Mouse (Mus musculus): Measurements from ENCODE around the gene Nprl3. TPM values are rescaled to one million over a fixed set of nuclear protein-coding genes. Genes with fewer than 3 reads are reported as not detected.

Gene Nprl3
- 71.9 and 95.7 TPM in 2 replicates for polyA plus RNA-seq (2012; rRNA removed)

- Histone ChIP-seq H3K27me3 (replicated peaks; ENCODE audit: control insufficient read depth, insufficient read depth, low read length) (no peaks in the 10 kb centered on the region), H3K36me3 (ENCODE audit: control insufficient read depth, insufficient read depth, low read length) (no peaks in the 10 kb centered on the region), H3K4me3 (ENCODE audit: insufficient read depth, low read depth, low read length) (peak within 1 kb of the TSS; percentile 95), H3K27ac (ENCODE audit: insufficient read depth, low read depth, low read length) (peak within 1 kb of the TSS; percentile 91), H3K4me1 (ENCODE audit: control insufficient read depth, insufficient read depth, low read length) (peaks cover 2% of the 10 kb centered on the region; the same call in 1 of the 2 replicates)
- TF ChIP-seq POLR2A (IDR thresholded peaks at IDR 0.05; ENCODE audit: low read depth, low read length) (peak; percentile 76), CTCF (conservative IDR thresholded peaks at IDR 0.05; ENCODE audit: insufficient read depth, insufficient read length, low read depth, low read length) (no peak)
- WGBS: under 1% methylated on average over 54 of the region's 54 CpGs
- DNase-seq: peak; percentile 98
Measured at GRCm38 (mm10) chr11:32267188-32267884, at the start of gene Nprl3. Gene Nprl3 (minus strand): TSS chr11:32267707.

- H3K4me3 ChIP-seq (ENCODE audit: insufficient read depth, low read depth, low read length): no peak overlapping the region
- DNase-seq: no peak
- TF ChIP-seq CTCF (conservative IDR thresholded peaks at IDR 0.05; ENCODE audit: insufficient read depth, insufficient read length, low read depth, low read length): no peak
- TF ChIP-seq POLR2A (IDR thresholded peaks at IDR 0.05; ENCODE audit: low read depth, low read length): no peak
- 92% methylated on average over 3 of the region's 3 CpGs for WGBS
- no peak overlapping the region for H3K27ac ChIP-seq (ENCODE audit: insufficient read depth, low read depth, low read length)
- H3K27me3 ChIP-seq (replicated peaks; ENCODE audit: control insufficient read depth, insufficient read depth, low read length): no peaks in the 10 kb centered on the region
- no peaks in the 10 kb centered on the region for H3K36me3 ChIP-seq (ENCODE audit: control insufficient read depth, insufficient read depth, low read length)
- no peaks in the 10 kb centered on the region for H3K4me1 ChIP-seq (ENCODE audit: control insufficient read depth, insufficient read depth, low read length)
Measured at GRCm38 (mm10) chr11:32316009-32316408, 48.5 kb upstream of the Nprl3 start.

GRCm38 (mm10) chr11:32309928-32310327 lies 42.4 kb upstream of the Nprl3 start:
- TF ChIP-seq CTCF (conservative IDR thresholded peaks at IDR 0.05; ENCODE audit: insufficient read depth, insufficient read length, low read depth, low read length) (no peak), POLR2A (IDR thresholded peaks at IDR 0.05; ENCODE audit: low read depth, low read length) (no peak)
- no peak for DNase-seq
- no peaks in the 10 kb centered on the region for H3K4me1 ChIP-seq (ENCODE audit: control insufficient read depth, insufficient read depth, low read length)
- H3K36me3 ChIP-seq (ENCODE audit: control insufficient read depth, insufficient read depth, low read length): no peaks in the 10 kb centered on the region
- H3K27me3 ChIP-seq (replicated peaks; ENCODE audit: control insufficient read depth, insufficient read depth, low read length): no peaks in the 10 kb centered on the region
- WGBS: 65% methylated on average over 3 of the region's 3 CpGs
- H3K27ac ChIP-seq (ENCODE audit: insufficient read depth, low read depth, low read length): no peak overlapping the region
- no peak overlapping the region for H3K4me3 ChIP-seq (ENCODE audit: insufficient read depth, low read depth, low read length)

GRCm38 (mm10) chr11:32309446-32309845 lies 41.9 kb upstream of the Nprl3 start:
- no peaks in the 10 kb centered on the region for H3K4me1 ChIP-seq (ENCODE audit: control insufficient read depth, insufficient read depth, low read length)
- WGBS: 56% methylated on average over 4 of the region's 4 CpGs
- TF ChIP-seq CTCF (conservative IDR thresholded peaks at IDR 0.05; ENCODE audit: insufficient read depth, insufficient read length, low read depth, low read length): no peak
- no peak for TF ChIP-seq POLR2A (IDR thresholded peaks at IDR 0.05; ENCODE audit: low read depth, low read length)
- H3K27me3 ChIP-seq (replicated peaks; ENCODE audit: control insufficient read depth, insufficient read depth, low read length): no peaks in the 10 kb centered on the region
- H3K4me3 ChIP-seq (ENCODE audit: insufficient read depth, low read depth, low read length): no peak overlapping the region
- H3K36me3 ChIP-seq (ENCODE audit: control insufficient read depth, insufficient read depth, low read length): no peaks in the 10 kb centered on the region
- DNase-seq: no peak
- no peak overlapping the region for H3K27ac ChIP-seq (ENCODE audit: insufficient read depth, low read depth, low read length)

GRCm38 (mm10) chr11:32307006-32307405 lies 39.5 kb upstream of the Nprl3 start:
- Histone ChIP-seq H3K4me3 (ENCODE audit: insufficient read depth, low read depth, low read length) (no peak overlapping the region), H3K27me3 (replicated peaks; ENCODE audit: control insufficient read depth, insufficient read depth, low read length) (no peaks in the 10 kb centered on the region), H3K4me1 (ENCODE audit: control insufficient read depth, insufficient read depth, low read length) (no peaks in the 10 kb centered on the region), H3K27ac (ENCODE audit: insufficient read depth, low read depth, low read length) (no peak overlapping the region), H3K36me3 (ENCODE audit: control insufficient read depth, insufficient read depth, low read length) (no peaks in the 10 kb centered on the region)
- no peak for TF ChIP-seq CTCF (conservative IDR thresholded peaks at IDR 0.05; ENCODE audit: insufficient read depth, insufficient read length, low read depth, low read length)
- no peak for TF ChIP-seq POLR2A (IDR thresholded peaks at IDR 0.05; ENCODE audit: low read depth, low read length)
- no peak for DNase-seq
- WGBS: 83% methylated on average over 1 of the region's 1 CpGs

- no peak overlapping the region for H3K27ac ChIP-seq (ENCODE audit: insufficient read depth, low read depth, low read length)
- DNase-seq: no peak
- H3K4me3 ChIP-seq (ENCODE audit: insufficient read depth, low read depth, low read length): no peak overlapping the region
- 88% methylated on average over 1 of the region's 1 CpGs for WGBS
- no peaks in the 10 kb centered on the region for H3K36me3 ChIP-seq (ENCODE audit: control insufficient read depth, insufficient read depth, low read length)
- H3K4me1 ChIP-seq (ENCODE audit: control insufficient read depth, insufficient read depth, low read length): no peaks in the 10 kb centered on the region
- TF ChIP-seq POLR2A (IDR thresholded peaks at IDR 0.05; ENCODE audit: low read depth, low read length) (no peak), CTCF (conservative IDR thresholded peaks at IDR 0.05; ENCODE audit: insufficient read depth, insufficient read length, low read depth, low read length) (no peak)
- no peaks in the 10 kb centered on the region for H3K27me3 ChIP-seq (replicated peaks; ENCODE audit: control insufficient read depth, insufficient read depth, low read length)
Measured at GRCm38 (mm10) chr11:32303455-32303854, 35.9 kb upstream of the Nprl3 start.

GRCm38 (mm10) chr11:32302824-32303419 lies 35.4 kb upstream of the Nprl3 start:
- Histone ChIP-seq H3K27ac (ENCODE audit: insufficient read depth, low read depth, low read length) (no peak overlapping the region), H3K4me1 (ENCODE audit: control insufficient read depth, insufficient read depth, low read length) (no peaks in the 10 kb centered on the region), H3K36me3 (ENCODE audit: control insufficient read depth, insufficient read depth, low read length) (no peaks in the 10 kb centered on the region), H3K4me3 (ENCODE audit: insufficient read depth, low read depth, low read length) (no peak overlapping the region), H3K27me3 (replicated peaks; ENCODE audit: control insufficient read depth, insufficient read depth, low read length) (no peaks in the 10 kb centered on the region)
- DNase-seq: no peak
- TF ChIP-seq CTCF (conservative IDR thresholded peaks at IDR 0.05; ENCODE audit: insufficient read depth, insufficient read length, low read depth, low read length) (no peak), POLR2A (IDR thresholded peaks at IDR 0.05; ENCODE audit: low read depth, low read length) (no peak)
- 55% methylated on average over 2 of the region's 2 CpGs for WGBS

All from kidney, adult 2 months (tissue).